Mouse (Mus musculus): ENCODE data around the gene Lmo7. TPM values are rescaled to one million over a fixed set of nuclear protein-coding genes. Genes with fewer than 3 reads are reported as not detected.

Lmo7 gene
- polyA plus RNA-seq, 1 experiment, result 0.79 TPM

DNA sequence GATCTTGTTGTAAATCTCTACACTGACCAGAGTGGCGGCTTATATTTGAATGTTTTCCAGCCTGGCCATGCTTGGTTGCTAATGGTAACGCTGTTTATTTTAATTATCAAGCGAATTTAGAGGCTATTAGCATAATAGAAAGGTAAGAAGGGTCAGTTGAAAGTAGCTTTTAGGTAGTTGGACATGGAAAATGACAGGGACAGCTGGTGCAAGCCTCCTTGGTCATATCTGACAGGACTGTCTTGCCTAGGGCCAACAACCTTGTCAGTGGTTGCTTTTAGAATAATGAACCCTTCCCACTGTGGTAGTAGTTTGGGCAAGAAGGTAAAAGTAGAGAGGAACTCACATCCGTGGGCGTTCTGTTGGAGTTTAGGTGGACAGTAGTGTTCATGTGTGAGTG, 111.5 kb downstream of the Lmo7 start:
- no peaks in the 10 kb centered on the region for H3K36me3 ChIP-seq (ENCODE audit: control insufficient read depth, insufficient read depth, low read length)
- H3K27ac ChIP-seq (ENCODE audit: insufficient read depth, low read length), result no peak overlapping the region
- no peak for DNase-seq (ENCODE audit: low read depth in 1 of 2, low spot score in 2 of 2)
- no peaks in the 10 kb centered on the region for H3K4me1 ChIP-seq (ENCODE audit: control insufficient read depth, insufficient read depth, insufficient read length)
- H3K27me3 ChIP-seq (ENCODE audit: control insufficient read depth, insufficient read depth, low read length), result no peaks in the 10 kb centered on the region
- WGBS, result 77% methylated on average over 5 of the region's 5 CpGs
- no peak overlapping the region for H3K4me3 ChIP-seq (ENCODE audit: extremely low read depth, insufficient read depth, insufficient read length)
- no peak for TF ChIP-seq POLR2A (IDR thresholded peaks at IDR 0.05; ENCODE audit: low read depth, low read length)
- TF ChIP-seq CTCF (IDR thresholded peaks at IDR 0.05; ENCODE audit: extremely low read depth, insufficient read depth, insufficient read length, insufficient replicate concordance), result no peak

DNA sequence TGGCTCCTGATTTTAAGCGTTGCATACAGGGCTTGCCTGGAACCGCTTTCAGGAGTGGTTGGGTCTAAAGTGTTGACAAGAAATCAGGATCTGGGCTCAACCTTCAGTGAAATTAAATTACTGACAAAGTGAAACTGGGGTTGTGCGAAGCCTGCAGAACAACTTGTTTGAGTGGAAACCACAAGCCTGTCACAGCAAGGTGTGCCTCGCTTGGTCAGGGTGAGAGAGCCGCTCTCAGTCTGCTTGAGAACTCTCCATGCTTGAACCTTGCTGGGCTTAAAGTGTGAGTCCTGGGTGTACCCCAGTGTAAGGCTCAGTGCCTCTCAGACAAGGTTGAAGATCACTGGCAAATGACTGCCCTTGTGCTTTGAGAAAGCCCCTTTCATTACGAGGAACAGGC, 112.8 kb downstream of the Lmo7 start:
- peak overlapping the region; percentile 40 for H3K4me3 ChIP-seq (ENCODE audit: extremely low read depth, insufficient read depth, insufficient read length)
- WGBS, result 21% methylated on average over 6 of the region's 6 CpGs
- no peaks in the 10 kb centered on the region for H3K27me3 ChIP-seq (ENCODE audit: control insufficient read depth, insufficient read depth, low read length)
- H3K4me1 ChIP-seq (ENCODE audit: control insufficient read depth, insufficient read depth, insufficient read length), result no peaks in the 10 kb centered on the region
- no peak for DNase-seq (ENCODE audit: low read depth in 1 of 2, low spot score in 2 of 2)
- H3K27ac ChIP-seq (ENCODE audit: insufficient read depth, low read length), result no peak overlapping the region
- TF ChIP-seq CTCF (IDR thresholded peaks at IDR 0.05; ENCODE audit: extremely low read depth, insufficient read depth, insufficient read length, insufficient replicate concordance) (no peak), POLR2A (IDR thresholded peaks at IDR 0.05; ENCODE audit: low read depth, low read length) (no peak)
- no peaks in the 10 kb centered on the region for H3K36me3 ChIP-seq (ENCODE audit: control insufficient read depth, insufficient read depth, low read length)

DNA sequence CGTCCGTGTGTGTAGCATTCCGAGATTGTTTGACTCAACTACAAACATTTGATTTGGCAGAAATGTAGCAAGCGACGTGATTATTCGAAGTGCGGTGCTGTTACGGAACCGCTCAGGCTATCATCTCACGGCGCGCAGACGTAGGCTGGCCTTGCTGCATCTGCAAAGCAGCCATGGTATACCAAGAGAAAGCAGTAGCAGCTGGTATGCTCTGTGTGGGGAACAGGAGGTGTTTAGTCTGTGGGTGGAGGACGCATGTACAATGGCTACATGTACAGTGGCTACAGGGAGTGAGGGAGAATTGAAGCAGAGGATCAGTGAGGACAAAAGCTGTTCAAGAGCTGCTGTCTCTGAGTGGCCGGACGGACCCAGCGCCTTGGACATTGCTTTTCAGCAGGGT, 113.7 kb downstream of the Lmo7 start:
- no peaks in the 10 kb centered on the region for H3K4me1 ChIP-seq (ENCODE audit: control insufficient read depth, insufficient read depth, insufficient read length)
- TF ChIP-seq CTCF (IDR thresholded peaks at IDR 0.05; ENCODE audit: extremely low read depth, insufficient read depth, insufficient read length, insufficient replicate concordance) (no peak), POLR2A (IDR thresholded peaks at IDR 0.05; ENCODE audit: low read depth, low read length) (no peak)
- no peaks in the 10 kb centered on the region for H3K27me3 ChIP-seq (ENCODE audit: control insufficient read depth, insufficient read depth, low read length)
- no peak for DNase-seq (ENCODE audit: low read depth in 1 of 2, low spot score in 2 of 2)
- no peak overlapping the region for H3K4me3 ChIP-seq (ENCODE audit: extremely low read depth, insufficient read depth, insufficient read length)
- H3K27ac ChIP-seq (ENCODE audit: insufficient read depth, low read length), result no peak overlapping the region
- 96% methylated on average over 17 of the region's 17 CpGs for WGBS
- no peaks in the 10 kb centered on the region for H3K36me3 ChIP-seq (ENCODE audit: control insufficient read depth, insufficient read depth, low read length)

DNA sequence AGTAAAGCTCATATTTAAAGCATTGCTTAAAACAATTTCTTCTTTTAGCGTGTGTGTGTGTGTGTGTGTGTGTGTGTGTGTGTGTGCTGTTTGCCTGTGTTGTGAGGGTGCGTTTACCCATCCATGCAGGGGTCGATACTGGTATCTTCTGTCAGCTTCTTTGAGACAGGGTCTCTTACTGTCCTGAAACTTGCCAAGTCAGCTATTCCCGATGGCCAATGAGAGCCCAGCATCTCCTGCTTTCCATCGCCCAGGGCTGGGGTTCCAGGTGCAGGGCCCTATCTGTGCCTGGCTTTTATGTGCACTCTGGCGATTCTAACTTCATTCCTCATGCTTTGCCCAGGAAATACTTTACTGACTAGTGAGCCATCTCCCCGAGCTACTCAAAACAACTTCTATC, 114.7 kb downstream of the Lmo7 start:
- TF ChIP-seq CTCF (IDR thresholded peaks at IDR 0.05; ENCODE audit: extremely low read depth, insufficient read depth, insufficient read length, insufficient replicate concordance) (no peak), POLR2A (IDR thresholded peaks at IDR 0.05; ENCODE audit: low read depth, low read length) (no peak)
- 84% methylated on average over 7 of the region's 7 CpGs for WGBS
- no peaks in the 10 kb centered on the region for H3K27me3 ChIP-seq (ENCODE audit: control insufficient read depth, insufficient read depth, low read length)
- H3K4me3 ChIP-seq (ENCODE audit: extremely low read depth, insufficient read depth, insufficient read length), result no peak overlapping the region
- DNase-seq (ENCODE audit: low read depth in 1 of 2, low spot score in 2 of 2), result no peak
- no peak overlapping the region for H3K27ac ChIP-seq (ENCODE audit: insufficient read depth, low read length)
- no peaks in the 10 kb centered on the region for H3K36me3 ChIP-seq (ENCODE audit: control insufficient read depth, insufficient read depth, low read length)
- H3K4me1 ChIP-seq (ENCODE audit: control insufficient read depth, insufficient read depth, insufficient read length), result no peaks in the 10 kb centered on the region

DNA sequence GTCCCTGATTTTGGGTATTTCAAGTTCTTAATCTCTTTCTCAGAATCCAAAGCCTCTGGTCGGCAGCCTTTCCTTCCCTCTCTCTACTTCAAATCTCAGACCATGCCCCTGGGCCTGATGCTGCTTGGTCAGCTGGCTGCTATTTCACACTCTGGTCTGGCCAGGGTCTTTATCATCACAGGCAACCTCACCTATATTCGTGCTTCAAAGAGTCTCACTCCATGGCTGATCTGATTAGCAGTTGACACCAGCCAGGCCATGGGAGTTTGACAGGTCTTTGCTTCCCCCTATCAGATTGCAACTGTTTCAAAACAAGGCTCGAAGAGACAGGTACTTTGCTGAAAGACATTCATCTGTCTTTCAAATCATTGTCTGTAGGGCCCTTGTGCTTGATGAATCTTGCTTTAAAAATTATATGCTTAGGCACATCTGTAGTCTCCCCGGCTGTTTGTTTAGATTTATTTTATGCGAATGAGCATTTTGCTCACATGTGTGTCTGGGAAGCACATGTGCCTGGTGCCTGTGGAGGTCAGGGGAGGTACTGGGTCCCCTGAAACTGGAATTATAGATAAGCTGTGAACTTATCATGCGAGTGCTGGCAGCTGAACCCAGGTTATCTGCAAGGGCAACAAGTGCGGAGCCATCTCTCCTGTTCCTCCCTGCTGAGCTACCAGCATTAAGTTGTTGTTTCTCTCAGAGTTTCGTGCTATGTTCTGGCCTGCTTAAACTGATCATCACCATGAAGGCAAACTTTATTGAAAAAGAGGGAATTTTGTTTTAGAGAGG, 116.5 kb downstream of the Lmo7 start:
- Histone ChIP-seq H3K4me1 (ENCODE audit: control insufficient read depth, insufficient read depth, insufficient read length) (no peaks in the 10 kb centered on the region), H3K36me3 (ENCODE audit: control insufficient read depth, insufficient read depth, low read length) (no peaks in the 10 kb centered on the region), H3K27me3 (ENCODE audit: control insufficient read depth, insufficient read depth, low read length) (no peaks in the 10 kb centered on the region), H3K4me3 (ENCODE audit: extremely low read depth, insufficient read depth, insufficient read length) (no peak overlapping the region), H3K27ac (ENCODE audit: insufficient read depth, low read length) (no peak overlapping the region)
- DNase-seq (ENCODE audit: low read depth in 1 of 2, low spot score in 2 of 2), result no peak
- no peak for TF ChIP-seq CTCF (IDR thresholded peaks at IDR 0.05; ENCODE audit: extremely low read depth, insufficient read depth, insufficient read length, insufficient replicate concordance)
- TF ChIP-seq POLR2A (IDR thresholded peaks at IDR 0.05; ENCODE audit: low read depth, low read length), result no peak
- 83% methylated on average over 8 of the region's 8 CpGs for WGBS

DNA sequence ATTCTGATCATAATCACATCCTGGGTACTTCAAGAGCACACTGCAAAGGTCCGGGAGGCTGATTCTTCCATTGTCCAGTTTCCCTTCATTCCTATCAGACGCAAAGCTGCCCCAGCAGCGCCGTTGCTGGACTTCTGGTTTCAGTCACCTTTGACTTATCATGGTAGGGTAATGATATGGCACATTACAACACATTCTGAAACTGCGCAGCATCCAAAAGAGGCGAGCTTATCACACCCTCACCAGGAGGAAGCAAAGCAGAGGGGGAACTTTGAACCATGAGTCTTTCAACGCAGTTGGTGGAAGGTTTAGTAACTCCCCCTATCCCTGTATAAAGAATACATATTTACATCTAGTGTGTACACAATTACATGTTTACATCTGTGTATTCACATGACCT, 117.8 kb downstream of the Lmo7 start:
- Histone ChIP-seq H3K27me3 (ENCODE audit: control insufficient read depth, insufficient read depth, low read length) (no peaks in the 10 kb centered on the region), H3K4me3 (ENCODE audit: extremely low read depth, insufficient read depth, insufficient read length) (no peak overlapping the region), H3K27ac (ENCODE audit: insufficient read depth, low read length) (no peak overlapping the region), H3K36me3 (ENCODE audit: control insufficient read depth, insufficient read depth, low read length) (no peaks in the 10 kb centered on the region), H3K4me1 (ENCODE audit: control insufficient read depth, insufficient read depth, insufficient read length) (no peaks in the 10 kb centered on the region)
- DNase-seq (ENCODE audit: low read depth in 1 of 2, low spot score in 2 of 2), result no peak
- 86% methylated on average over 7 of the region's 7 CpGs for WGBS
- no peak for TF ChIP-seq POLR2A (IDR thresholded peaks at IDR 0.05; ENCODE audit: low read depth, low read length)
- no peak for TF ChIP-seq CTCF (IDR thresholded peaks at IDR 0.05; ENCODE audit: extremely low read depth, insufficient read depth, insufficient read length, insufficient replicate concordance)

DNA sequence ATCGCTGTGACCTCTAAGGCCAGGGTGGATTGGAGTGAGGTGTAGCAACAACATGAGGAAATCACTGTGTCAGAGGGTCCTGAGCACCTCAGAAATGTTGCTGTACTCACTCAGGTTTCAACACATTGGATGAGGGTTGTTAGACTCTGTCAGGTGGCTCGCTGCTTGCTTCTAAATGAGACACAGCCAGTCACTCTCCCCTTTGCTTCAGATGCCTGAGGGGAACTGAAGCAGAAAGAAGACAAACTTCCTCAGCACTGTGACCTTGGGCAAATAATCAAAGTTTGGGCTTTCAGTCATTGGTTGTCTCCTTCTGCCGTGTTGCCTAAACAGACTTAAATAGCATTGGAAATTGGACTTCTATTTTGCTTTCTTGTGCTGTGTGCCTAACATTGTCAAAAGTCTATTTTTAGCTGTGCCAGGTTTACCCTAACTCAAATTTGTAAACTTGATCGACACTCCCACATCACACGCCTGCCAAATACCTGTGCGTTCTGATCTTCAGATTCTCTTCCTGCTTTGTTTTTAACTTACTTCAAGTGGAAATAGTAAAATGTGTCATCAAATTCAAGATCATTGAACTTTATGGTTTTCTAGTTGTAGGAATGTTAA, 122.9 kb downstream of the Lmo7 start:
- no peaks in the 10 kb centered on the region for H3K4me1 ChIP-seq (ENCODE audit: control insufficient read depth, insufficient read depth, insufficient read length)
- no peaks in the 10 kb centered on the region for H3K27me3 ChIP-seq (ENCODE audit: control insufficient read depth, insufficient read depth, low read length)
- WGBS, result 92% methylated on average over 6 of the region's 6 CpGs
- no peak for TF ChIP-seq CTCF (IDR thresholded peaks at IDR 0.05; ENCODE audit: extremely low read depth, insufficient read depth, insufficient read length, insufficient replicate concordance)
- TF ChIP-seq POLR2A (IDR thresholded peaks at IDR 0.05; ENCODE audit: low read depth, low read length), result no peak
- H3K36me3 ChIP-seq (ENCODE audit: control insufficient read depth, insufficient read depth, low read length), result no peaks in the 10 kb centered on the region
- DNase-seq (ENCODE audit: low read depth in 1 of 2, low spot score in 2 of 2), result no peak
- no peak overlapping the region for H3K4me3 ChIP-seq (ENCODE audit: extremely low read depth, insufficient read depth, insufficient read length)
- H3K27ac ChIP-seq (ENCODE audit: insufficient read depth, low read length), result no peak overlapping the region

Data from spleen, adult 2 months (tissue).